Mouse (Mus musculus): ENCODE measurements at regions not wholly inside any gene's neighbourhood (a gene's known extent, or its start where the extent isn't known, plus 50 kb on each side); places are given as distances from the start of the nearest gene placed in this dataset.
A peak's percentile ranks its signal among the peaks of the same experiment; 100 is the strongest.
"Not testable (repeated sequence)": the region's sequence is repeated elsewhere in the genome, so short reads cannot be mapped to it uniquely, and the experiment has no call there.

GRCm38 (mm10) chr3:40371411-40371810 is 159.7 kb upstream of the Intu start:
- DNase-seq (ENCODE audit: low spot score in 2 of 2) = no peak

- not testable (repeated sequence) for DNase-seq (ENCODE audit: low spot score in 2 of 2)
Measured at GRCm38 (mm10) chr3:40376220-40376619, 154.9 kb upstream of the Intu start.

- no peak for DNase-seq (ENCODE audit: low spot score in 2 of 2)
Measured at GRCm38 (mm10) chr3:40377416-40377815, 153.7 kb upstream of the Intu start.

- no peak for DNase-seq (ENCODE audit: low spot score in 2 of 2)
Measured at GRCm38 (mm10) chr3:40379063-40379462, 152.0 kb upstream of the Intu start.

- peak in 1 of 2 experiments; percentile 20 for DNase-seq (ENCODE audit: low spot score in 2 of 2)
Measured at GRCm38 (mm10) chr3:40391631-40392030, 139.5 kb upstream of the Intu start.

GRCm38 (mm10) chr3:40398184-40398583 is 132.9 kb upstream of the Intu start:
- no peak for DNase-seq (ENCODE audit: low spot score in 2 of 2)

- DNase-seq (ENCODE audit: low spot score in 2 of 2) = no peak
Measured at GRCm38 (mm10) chr3:40403402-40403801, 127.7 kb upstream of the Intu start.

GRCm38 (mm10) chr3:40405095-40405948 is 125.8 kb upstream of the Intu start:
- DNase-seq (ENCODE audit: low spot score in 2 of 2) = no peak

GRCm38 (mm10) chr3:40405949-40406236 is 125.2 kb upstream of the Intu start:
- DNase-seq (ENCODE audit: low spot score in 2 of 2) = no peak

- DNase-seq (ENCODE audit: low spot score in 2 of 2) = no peak
Measured at GRCm38 (mm10) chr3:40408921-40409488, 122.1 kb upstream of the Intu start.

GRCm38 (mm10) chr3:40410749-40411310 is 120.3 kb upstream of the Intu start:
- no peak for DNase-seq (ENCODE audit: low spot score in 2 of 2)

- DNase-seq (ENCODE audit: low spot score in 2 of 2) = not testable (repeated sequence)
Measured at GRCm38 (mm10) chr3:40425183-40425844, 105.8 kb upstream of the Intu start.

GRCm38 (mm10) chr3:40426070-40426469 is 105.0 kb upstream of the Intu start:
- DNase-seq (ENCODE audit: low spot score in 2 of 2) = no peak

GRCm38 (mm10) chr3:40428021-40428420 is 103.1 kb upstream of the Intu start:
- DNase-seq (ENCODE audit: low spot score in 2 of 2) = no peak

- no peak for DNase-seq (ENCODE audit: low spot score in 2 of 2)
Measured at GRCm38 (mm10) chr3:40438251-40438650, 92.8 kb upstream of the Intu start.

GRCm38 (mm10) chr3:40441092-40442036 is 89.7 kb upstream of the Intu start:
- DNase-seq (ENCODE audit: low spot score in 2 of 2) = no peak

- DNase-seq (ENCODE audit: low spot score in 2 of 2) = peak; percentile 14 to 60
Measured at GRCm38 (mm10) chr3:40443788-40444595, 87.1 kb upstream of the Intu start.

- no peak for DNase-seq (ENCODE audit: low spot score in 2 of 2)
Measured at GRCm38 (mm10) chr3:40452958-40453357, 78.1 kb upstream of the Intu start.

GRCm38 (mm10) chr3:40453552-40453951 is 77.5 kb upstream of the Intu start:
- no peak for DNase-seq (ENCODE audit: low spot score in 2 of 2)

- no peak for DNase-seq (ENCODE audit: low spot score in 2 of 2)
Measured at GRCm38 (mm10) chr3:40456070-40456469, 75.0 kb upstream of the Intu start.

- DNase-seq (ENCODE audit: low spot score in 2 of 2) = no peak
Measured at GRCm38 (mm10) chr3:40458490-40458889, 72.6 kb upstream of the Intu start.

All from spleen, postnatal 10 days (tissue).